Mouse (Mus musculus) liver, embryonic 16.5 days (tissue): ENCODE results near the gene Pdss2. TPM values are rescaled to one million over a fixed set of nuclear protein-coding genes. Genes with fewer than 3 reads are reported as not detected.
A peak's percentile ranks its signal among the peaks of the same experiment; 100 is the strongest.

Experiments
- ATAC-seq: fragments of 200-750 bp; cut with Nextera tagmentation; 2 replicates; pipeline ENCODE4 v1.8.0; 2017; ENCODE audit warnings: low read depth, mild to moderate bottlenecking, moderate number of reproducible peaks, moderate library complexity
- H3K27ac ChIP-seq: fragments of 300-500 bp; sonication (generic); 2 replicates; pipeline ENCODE4 v1.5.1; 2014; ENCODE audit warnings: mild to moderate bottlenecking, low read length
- H3K27me3 ChIP-seq: fragments of 300-500 bp; sonication (generic); 2 replicates; pipeline ENCODE4 v1.6.1; 2014; ENCODE audit warnings: low read depth, low read length, mixed read lengths; ENCODE audit not compliant: control insufficient read depth, insufficient read depth
- H3K36me3 ChIP-seq: fragments of 300-500 bp; sonication (generic); 2 replicates; pipeline ENCODE4 v1.6.1; 2014; ENCODE audit warnings: mild to moderate bottlenecking; ENCODE audit not compliant: control insufficient read depth, insufficient read depth
- H3K4me1 ChIP-seq: fragments of 300-500 bp; sonication (generic); 2 replicates; pipeline ENCODE4 v1.6.1; 2014; ENCODE audit warnings: low read depth, low read length, mixed read lengths; ENCODE audit not compliant: control insufficient read depth
- H3K4me2 ChIP-seq: fragments of 300-500 bp; sonication (generic); 2 replicates; pipeline ENCODE4 v1.6.1; 2014; ENCODE audit warnings: low read depth, low read length, mixed read lengths
- H3K4me3 ChIP-seq: fragments of 300-500 bp; sonication (generic); 2 replicates; pipeline ENCODE4 v1.5.1; 2014; ENCODE audit warnings: low read depth, mild to moderate bottlenecking, low read length
- H3K9ac ChIP-seq: fragments of 300-500 bp; sonication (generic); 2 replicates; pipeline ENCODE4 v1.6.1; 2014; ENCODE audit warnings: low read depth, low read length
- H3K9me3 ChIP-seq: fragments of 300-500 bp; sonication (generic); replicated peaks from 2 replicates; pipeline ENCODE4 v1.6.1; 2016; ENCODE audit warnings: low read length; ENCODE audit not compliant: control insufficient read depth
- WGBS: fragments of 180-500 bp; shearing (Covaris S2); extraction: QIAGEN DNeasy Blood & Tissue Kit; methylation state at CpG from one replicate; pipeline ENCODE4 v1.1.7; 2014; ENCODE audit not compliant: insufficient replicate concordance; 5-methylcytosine and 5-hydroxymethylcytosine counted together
- polyA plus RNA-seq: library from polyadenylated mRNA; unstranded; fragments of >200 nt; fragmentation: Nextera tagmentation; extraction: Ambion mirVana; gene quantifications from 2 replicates; pipeline ENCODE4 v1.2.1, GENCODE M21; 2015

The Pdss2 gene
- polyA plus RNA-seq, 1 experiment from 2014 or later = 6.4 TPM

DNA sequence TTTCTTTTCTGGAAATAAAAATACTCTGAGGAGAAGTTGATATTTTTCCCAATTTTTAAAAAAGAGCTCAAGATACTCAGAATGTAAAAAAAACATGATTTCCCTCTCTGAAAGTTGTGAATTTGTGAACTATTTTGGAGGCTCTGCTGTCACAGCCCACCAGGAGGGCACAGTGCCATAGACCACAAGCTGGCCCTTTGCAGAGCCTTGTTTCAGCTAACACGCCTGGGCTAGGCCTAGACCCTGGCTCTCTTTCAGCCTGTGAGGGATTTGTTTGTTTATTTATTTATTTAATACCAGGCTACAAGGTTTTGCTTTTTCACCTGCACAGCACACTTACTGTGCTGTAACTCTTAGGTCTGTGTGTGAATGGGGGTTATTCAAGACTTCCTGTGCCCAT lies 64.3 kb downstream of the Pdss2 start:
- no peaks in the 10 kb centered on the region for H3K9me3 ChIP-seq
- H3K27ac ChIP-seq = no peak overlapping the region
- WGBS = 75% methylated on average over 1 of the region's 1 CpGs
- H3K4me1 ChIP-seq = peaks cover 2% of the 10 kb centered on the region
- H3K4me3 ChIP-seq = no peak overlapping the region
- H3K36me3 ChIP-seq = no peaks in the 10 kb centered on the region
- ATAC-seq = no peak
- no peaks in the 10 kb centered on the region for H3K27me3 ChIP-seq
- H3K9ac ChIP-seq = no peak overlapping the region
- no peak overlapping the region for H3K4me2 ChIP-seq

DNA sequence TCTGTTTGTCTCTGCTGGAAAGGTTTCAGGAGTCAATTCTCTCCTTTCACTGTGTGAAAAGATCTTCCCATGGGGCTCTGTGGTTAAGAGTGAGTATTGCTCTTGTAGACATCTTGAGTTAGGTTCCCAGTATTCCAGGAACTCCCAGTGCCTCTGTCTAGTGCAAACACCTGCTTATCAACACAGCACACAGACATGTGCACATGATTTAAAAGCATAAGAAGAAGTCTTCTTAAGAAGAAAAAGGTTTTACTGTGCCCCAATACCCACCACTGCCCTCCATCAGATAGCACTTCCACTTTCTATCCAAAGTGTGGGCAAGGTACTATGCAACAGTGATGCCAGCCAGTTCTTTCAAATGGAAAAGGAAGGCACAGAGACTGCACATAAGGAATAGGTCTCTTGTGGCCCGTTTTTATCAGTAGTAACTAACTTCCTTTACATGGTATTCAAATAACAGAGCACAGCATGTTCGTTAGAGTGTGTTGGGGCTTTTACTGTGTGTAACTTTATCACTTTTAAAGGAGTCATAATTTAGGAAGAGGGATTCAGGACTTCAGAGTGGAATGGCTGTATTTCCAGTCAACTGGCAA lies 69.4 kb downstream of the Pdss2 start:
- no peak overlapping the region for H3K9ac ChIP-seq
- peak overlapping the region; percentile 30 for H3K4me2 ChIP-seq

DNA sequence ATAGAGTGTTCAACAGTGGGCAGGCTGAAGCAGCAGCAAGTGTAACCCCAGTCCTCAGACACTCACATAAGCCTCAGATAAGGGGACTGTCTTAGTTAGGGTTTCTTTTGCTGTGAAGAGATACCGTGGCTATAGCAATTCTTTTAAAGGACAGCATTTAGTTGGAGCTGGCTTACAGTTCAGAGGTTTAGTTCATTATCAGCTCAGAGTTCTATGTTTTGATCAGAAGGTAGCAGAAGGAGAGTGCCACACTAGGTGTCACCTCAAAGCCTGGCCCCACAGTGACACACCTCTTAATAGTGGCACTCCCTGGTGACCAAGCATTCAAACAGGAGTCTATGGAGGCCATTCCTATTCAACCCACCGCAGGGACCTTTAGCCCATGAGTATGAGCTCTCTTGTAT lies 70.0 kb downstream of the Pdss2 start:
- peak; percentile 79 for ATAC-seq
- H3K4me1 ChIP-seq = peaks cover 21% of the 10 kb centered on the region
- H3K9me3 ChIP-seq = no peaks in the 10 kb centered on the region
- peak overlapping the region; percentile 73 for H3K27ac ChIP-seq
- no peaks in the 10 kb centered on the region for H3K27me3 ChIP-seq
- 47% methylated on average over 2 of the region's 2 CpGs for WGBS
- no peak overlapping the region for H3K4me3 ChIP-seq
- H3K36me3 ChIP-seq = no peaks in the 10 kb centered on the region
- peak overlapping the region; percentile 30 for H3K4me2 ChIP-seq
- H3K9ac ChIP-seq = no peak overlapping the region

More for the DNA sequence above, 69.4 kb downstream of the Pdss2 start:
- 21% methylated on average over 2 of the region's 2 CpGs for WGBS
- no peaks in the 10 kb centered on the region for H3K36me3 ChIP-seq
- H3K4me1 ChIP-seq = peaks cover 21% of the 10 kb centered on the region
- H3K4me3 ChIP-seq = no peak overlapping the region
- peak; percentile 76 for ATAC-seq
- no peaks in the 10 kb centered on the region for H3K9me3 ChIP-seq
- H3K27ac ChIP-seq = peak overlapping the region; percentile 73
- H3K27me3 ChIP-seq = no peaks in the 10 kb centered on the region

DNA sequence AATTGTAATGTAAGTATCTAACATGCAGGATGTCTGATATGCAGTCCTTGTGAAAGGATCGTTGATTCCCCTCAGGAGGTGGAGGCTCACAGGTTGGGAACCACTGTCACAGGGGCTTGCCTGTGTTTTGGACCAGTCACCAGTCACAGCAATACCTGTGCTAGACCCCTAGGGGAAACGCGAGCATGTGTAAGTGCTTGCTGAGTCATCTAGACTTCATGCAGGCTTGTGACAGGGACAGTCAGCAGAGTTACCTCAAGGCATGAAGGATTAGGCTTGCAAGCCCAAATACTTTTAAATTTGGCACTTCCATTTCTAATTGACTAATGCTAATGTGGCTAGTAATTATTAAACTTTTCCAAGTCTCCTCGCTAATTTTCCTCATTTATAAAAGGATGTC lies 71.2 kb downstream of the Pdss2 start:
- ATAC-seq = no peak
- Histone ChIP-seq H3K9ac (no peak overlapping the region), H3K4me2 (no peak overlapping the region), H3K9me3 (no peaks in the 10 kb centered on the region), H3K36me3 (no peaks in the 10 kb centered on the region), H3K4me3 (no peak overlapping the region), H3K27ac (0 out of 2 replicates have a peak overlapping the region, but pooled peaks have one; percentile 73), H3K4me1 (peaks cover 21% of the 10 kb centered on the region), H3K27me3 (no peaks in the 10 kb centered on the region)
- 40% methylated on average over 4 of the region's 4 CpGs for WGBS

DNA sequence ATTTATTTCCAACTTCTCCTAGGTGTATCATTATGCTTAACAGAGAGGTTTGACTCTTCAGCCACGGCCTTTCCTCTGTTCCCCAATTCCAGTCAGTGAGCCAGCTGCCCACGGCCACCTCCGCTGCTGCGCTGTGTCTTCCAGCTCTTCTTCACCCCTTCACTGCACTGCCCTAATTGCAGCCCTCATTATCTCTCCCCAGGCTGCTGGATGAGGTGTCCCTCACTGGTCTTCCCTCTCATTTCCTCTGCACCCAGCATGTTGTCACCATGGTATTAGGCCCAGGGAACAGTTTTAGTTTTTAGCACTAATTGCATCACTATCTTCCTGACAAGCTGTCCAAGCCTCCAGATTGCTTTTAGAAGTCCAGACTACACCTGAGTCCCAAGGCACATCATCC lies 73.0 kb downstream of the Pdss2 start:
- Histone ChIP-seq H3K4me2 (no peak overlapping the region), H3K4me3 (no peak overlapping the region), H3K27ac (no peak overlapping the region), H3K9ac (no peak overlapping the region), H3K36me3 (no peaks in the 10 kb centered on the region), H3K27me3 (no peaks in the 10 kb centered on the region), H3K9me3 (no peaks in the 10 kb centered on the region), H3K4me1 (peaks cover 21% of the 10 kb centered on the region)
- WGBS = 82% methylated on average over 4 of the region's 4 CpGs
- ATAC-seq = no peak

DNA sequence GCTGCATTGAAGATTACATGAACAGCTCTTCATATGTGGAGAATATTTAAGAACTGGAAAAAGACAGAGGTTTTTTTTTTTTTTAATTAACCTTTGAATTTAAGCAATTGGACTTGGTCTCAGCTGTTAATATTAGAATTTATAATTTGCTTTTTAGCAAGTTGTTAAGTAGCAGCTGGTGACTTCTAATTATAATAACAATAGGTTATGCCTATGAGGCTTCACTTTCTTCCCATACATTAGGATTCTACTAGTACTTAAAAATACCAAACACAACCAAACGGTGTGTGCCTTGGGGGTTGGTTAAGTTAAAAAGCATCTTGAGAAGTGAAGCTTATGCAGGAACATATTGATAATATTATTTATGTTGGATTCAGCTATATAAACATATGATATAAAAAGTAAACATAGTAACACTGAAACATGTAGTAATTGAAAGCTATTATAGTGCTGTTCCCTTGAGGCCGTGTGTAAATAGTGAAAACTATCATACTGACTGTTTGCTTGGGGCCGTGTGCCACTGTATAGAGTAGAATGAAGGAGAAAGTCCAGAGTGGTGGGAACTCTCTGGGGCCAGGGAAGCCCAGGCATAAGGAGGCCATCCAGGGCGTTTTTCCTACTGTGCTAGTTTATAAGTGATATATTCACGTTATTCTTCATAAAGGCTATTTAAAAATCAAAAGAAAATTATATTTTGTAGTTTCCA lies 87.0 kb downstream of the Pdss2 start:
- Histone ChIP-seq H3K27ac (no peak overlapping the region), H3K27me3 (no peaks in the 10 kb centered on the region), H3K9ac (no peak overlapping the region), H3K4me3 (no peak overlapping the region), H3K9me3 (no peaks in the 10 kb centered on the region), H3K4me2 (no peak overlapping the region), H3K36me3 (no peaks in the 10 kb centered on the region), H3K4me1 (peaks cover 8% of the 10 kb centered on the region)
- ATAC-seq = peak; percentile 40; the same call in 1 of the 2 replicates
- 56% methylated on average over 5 of the region's 5 CpGs for WGBS

DNA sequence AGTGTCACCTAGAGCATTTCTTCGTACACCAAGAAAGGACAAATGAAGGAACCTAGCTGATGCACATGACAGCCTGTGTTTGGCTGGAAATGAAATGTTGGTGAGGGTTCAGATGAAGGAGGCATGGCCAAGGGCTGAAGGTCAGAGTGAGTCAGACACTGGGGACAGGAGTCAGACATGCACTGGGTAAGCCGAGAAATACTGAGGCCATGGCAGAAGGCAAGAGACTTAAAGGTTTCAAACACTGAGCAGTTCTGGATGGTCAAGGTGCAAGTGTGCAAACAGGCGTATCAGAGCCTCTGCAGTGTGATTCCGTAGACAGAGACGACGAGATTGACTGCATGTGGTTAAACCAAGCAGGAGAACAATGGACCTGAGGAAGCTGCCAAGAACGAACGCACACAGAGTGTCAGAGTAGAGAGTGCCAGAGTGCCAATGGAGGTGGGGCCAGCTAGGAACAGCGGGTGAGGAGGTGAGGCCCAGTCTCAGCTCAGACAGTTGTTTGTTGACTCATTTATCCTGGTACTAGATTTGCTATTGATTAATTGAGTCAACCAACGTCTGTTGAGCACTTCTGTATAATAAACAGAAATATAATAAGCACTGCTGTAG lies 89.6 kb downstream of the Pdss2 start:
- Histone ChIP-seq H3K4me1 (peaks cover 8% of the 10 kb centered on the region), H3K36me3 (no peaks in the 10 kb centered on the region), H3K27ac (no peak overlapping the region), H3K4me2 (no peak overlapping the region), H3K4me3 (no peak overlapping the region), H3K27me3 (no peaks in the 10 kb centered on the region), H3K9me3 (no peaks in the 10 kb centered on the region), H3K9ac (no peak overlapping the region)
- ATAC-seq = no peak
- 54% methylated on average over 10 of the region's 10 CpGs for WGBS

DNA sequence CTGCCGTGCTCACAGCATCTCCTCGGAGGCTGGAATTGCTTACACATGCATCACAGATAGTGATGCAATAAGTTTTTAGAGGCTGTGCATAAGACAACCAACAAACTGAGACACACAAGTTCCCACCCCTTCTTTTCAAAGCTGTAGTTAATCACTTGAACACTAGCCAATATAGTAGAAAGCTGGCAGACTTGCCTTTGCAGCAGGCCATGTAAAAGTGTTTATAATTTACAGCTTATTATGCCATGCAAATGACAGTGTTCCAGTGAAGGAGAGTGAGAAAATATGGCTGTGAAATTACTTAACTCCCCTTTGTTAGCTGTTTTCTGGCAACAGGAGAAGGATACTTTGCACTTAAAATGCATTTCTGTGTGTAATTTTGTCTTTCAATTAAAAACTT lies 90.9 kb downstream of the Pdss2 start:
- Histone ChIP-seq H3K27ac (0 out of 2 replicates have a peak overlapping the region, but pooled peaks have one; percentile 16), H3K36me3 (no peaks in the 10 kb centered on the region), H3K4me3 (no peak overlapping the region), H3K27me3 (no peaks in the 10 kb centered on the region), H3K4me2 (no peak overlapping the region), H3K9ac (no peak overlapping the region), H3K4me1 (peaks cover 8% of the 10 kb centered on the region), H3K9me3 (no peaks in the 10 kb centered on the region)
- no peak for ATAC-seq
- WGBS = 63% methylated on average over 2 of the region's 2 CpGs
